Mouse (Mus musculus) effector memory CD4-positive, alpha-beta T cell, adult 7 months (primary cell): ENCODE results near the gene Hells. TPM values are rescaled to one million over a fixed set of nuclear protein-coding genes. Genes with fewer than 3 reads are reported as not detected.

Experiments used
- polyA plus RNA-seq: library from polyadenylated mRNA; unstranded; fragments of 100-300 nt; shearing (Covaris generic); gene quantifications from one replicate; pipeline ENCODE4 v1.2.1, GENCODE M21; 2017

The Hells gene
- polyA plus RNA-seq: 26.8 TPM

DNA sequence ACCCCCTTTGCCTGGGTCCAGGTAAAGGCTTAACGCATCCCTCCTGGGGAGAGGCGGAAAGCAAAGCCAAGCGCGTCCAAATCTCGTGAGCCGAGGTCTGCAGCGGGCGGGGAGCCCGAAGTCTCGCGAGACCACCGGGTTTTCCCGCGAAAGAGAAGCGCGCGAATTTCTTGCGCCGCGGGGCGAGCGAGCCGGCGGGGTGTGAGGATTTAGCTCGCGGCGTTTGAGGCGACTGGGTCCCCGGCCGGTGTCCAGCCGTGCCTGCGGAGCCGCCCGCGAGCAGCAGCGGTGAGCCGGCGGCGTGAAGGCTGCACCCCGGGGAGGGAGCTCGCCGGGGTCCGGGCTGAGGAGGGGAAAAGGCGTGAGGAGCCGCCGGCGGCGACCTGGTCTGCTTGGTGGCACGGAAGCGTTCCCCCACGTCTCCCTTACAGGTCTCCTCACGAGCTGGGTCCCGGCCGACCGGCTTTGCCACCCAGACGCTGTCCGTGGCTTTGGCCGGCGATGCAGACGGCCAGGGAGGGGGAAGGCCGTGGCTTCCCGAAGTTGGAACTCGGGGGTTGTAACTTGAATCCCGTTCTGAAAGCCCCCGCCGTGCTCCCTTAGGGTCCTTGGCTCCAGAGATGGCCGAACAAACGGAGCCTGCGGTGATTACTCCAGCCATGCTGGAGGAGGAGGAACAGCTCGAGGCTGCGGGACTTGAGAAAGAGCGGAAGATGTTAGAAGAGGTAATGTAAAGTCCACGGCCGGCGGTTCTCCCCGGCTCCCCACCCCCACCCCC, at the start of gene Hells:
Hells (plus strand) TSS at position 128 of the 778 bp plus-strand sequence.

DNA sequence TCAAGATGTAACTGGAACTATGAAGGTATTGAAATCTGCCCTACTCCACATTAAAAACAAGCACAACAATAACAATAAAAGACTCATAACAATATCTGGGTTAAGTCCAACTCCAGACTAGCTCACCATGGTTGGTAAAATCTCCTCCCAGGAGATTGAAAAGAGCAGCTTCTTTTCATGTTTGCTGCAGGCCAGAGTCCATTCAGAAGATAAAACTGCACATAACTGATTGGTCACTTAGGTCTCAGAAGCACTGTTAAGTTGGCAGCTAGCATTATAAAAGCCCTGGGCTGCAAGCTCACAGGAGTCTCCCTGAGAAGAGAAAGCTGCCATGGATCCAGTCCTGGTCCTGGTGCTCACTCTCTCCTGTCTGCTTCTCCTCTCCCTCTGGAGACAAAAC, 76.0 kb downstream of the Hells start, which contains the start of gene Cyp2c55:
Cyp2c55 (plus strand) TSS at position 305 of the 400 bp plus-strand sequence.

Other genes starting within 250 kb of the Hells start
- 9.3 TPM for gene Noc3l, start 111.7 kb upstream of the Hells start, polyA plus RNA-seq
- 5.0 TPM for gene Tbc1d12, start 94.3 kb upstream of the Hells start, polyA plus RNA-seq
- not detected for gene Cyp2c55, start 76.1 kb downstream of the Hells start, polyA plus RNA-seq
- not detected for gene Cyp2c65, start 130.1 kb downstream of the Hells start, polyA plus RNA-seq
- gene Cyp2c66, start 183.0 kb downstream of the Hells start, polyA plus RNA-seq: not detected